ENCODE assay signal across 19 mouse cellular contexts in the genomic region with DNA sequence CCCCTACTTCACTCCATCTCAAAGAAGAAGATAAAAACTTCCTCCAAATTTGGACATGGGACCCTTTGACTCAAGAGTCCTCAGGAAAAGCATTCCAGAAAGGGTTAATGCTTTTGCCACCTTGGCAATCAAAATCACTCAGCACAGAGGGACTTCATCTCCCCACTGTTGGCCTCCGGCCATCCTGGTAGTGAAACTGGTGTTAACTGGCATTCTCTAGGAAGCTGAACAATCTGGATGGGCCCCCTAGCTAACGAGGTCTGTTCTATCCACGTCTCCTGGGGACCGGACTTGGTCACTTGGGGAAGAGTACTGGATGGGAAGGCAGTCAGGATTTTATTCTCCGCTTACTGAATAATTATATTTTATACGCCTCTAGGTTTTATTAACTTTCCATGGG. TPM values are rescaled to one million over a fixed set of nuclear protein-coding genes. Genes with fewer than 3 reads are reported as not detected.
DNase-seq lines count a peak whose midpoint lies in the region; ATAC-seq lines count a peak whose summit lies in the region.
"Had no signal": no experiment of that assay in that cellular context is flagged by ENCODE, and none has a peak within 500 bp of the region (broad histone marks: within the 10 kb centered on the region; RNA-seq: fewer than 3 reads in every experiment).

No protein-coding gene starts in this region.

- no peaks in the 10 kb centered on the region for H3K9me3 ChIP-seq in heart, embryonic 13.5 days
- H3K9me3 ChIP-seq in kidney, embryonic 15.5 days (replicated peaks): no peaks in the 10 kb centered on the region
- H3K9me3 ChIP-seq: embryonic facial prominence, embryonic 10.5 days; neural tube, embryonic 15.5 days had no signal

- DNase-seq in cerebellum, postnatal 14 days: peak; percentile 36 to 42
- DNase-seq in cerebellum, adult 11 months: no peak
- no peak for DNase-seq in heart, adult 11 months
- no peak for DNase-seq in kidney, postnatal 14 days
- peak; percentile 35 for DNase-seq in retina, postnatal 1 day
- DNase-seq in retina, embryonic 14.5 days (ENCODE audit: low spot score): no peak
- DNase-seq: adrenal gland, postnatal 10 days; cerebellum, adult 8-10 months; lung, postnatal 4 days; right cerebral cortex, postnatal 14 days; thymus, adult 2 months; thymus, postnatal 4 days had no signal

- no peak overlapping the region for H3K9ac ChIP-seq in heart, embryonic 13.5 days
- H3K9ac ChIP-seq in kidney, embryonic 15.5 days: no peak overlapping the region
- H3K9ac ChIP-seq: neural tube, embryonic 15.5 days had no signal

- peak overlapping the region; percentile 20 for H3K4me2 ChIP-seq in heart, embryonic 13.5 days
- no peak overlapping the region for H3K4me2 ChIP-seq in kidney, embryonic 15.5 days
- H3K4me2 ChIP-seq: neural tube, embryonic 15.5 days had no signal

- H3K27ac ChIP-seq in heart, embryonic 13.5 days (replicated peaks): peak overlapping the region; percentile 17
- 0 out of 2 replicates have a peak overlapping the region, but pooled peaks have one; percentile 30 for H3K27ac ChIP-seq in kidney, embryonic 15.5 days
- H3K27ac ChIP-seq: embryonic facial prominence, embryonic 10.5 days; neural tube, embryonic 15.5 days; stomach, postnatal 0 days had no signal

- peaks cover 46% of the 10 kb centered on the region for H3K4me1 ChIP-seq in heart, embryonic 13.5 days
- peaks cover 17% of the 10 kb centered on the region for H3K4me1 ChIP-seq in kidney, embryonic 15.5 days

- WGBS in heart, embryonic 13.5 days: 49% methylated on average over 6 of the region's 6 CpGs
- 63% methylated on average over 6 of the region's 6 CpGs for WGBS in kidney, embryonic 15.5 days

- no peak for ATAC-seq in heart, embryonic 13.5 days (ENCODE audit: extremely low read depth, insufficient number of reproducible peaks, low FRiP score, low TSS enrichment)
- ATAC-seq in kidney, embryonic 15.5 days (replicated peaks; ENCODE audit: low FRiP score): no peak
- ATAC-seq: hindbrain, embryonic 16.5 days; intestine, embryonic 16.5 days had no signal

- H3K36me3 ChIP-seq in heart, embryonic 13.5 days: peaks cover 41% of the 10 kb centered on the region
- peaks cover 30% of the 10 kb centered on the region for H3K36me3 ChIP-seq in kidney, embryonic 15.5 days

- no peak overlapping the region for H3K4me3 ChIP-seq in heart, embryonic 13.5 days
- H3K4me3 ChIP-seq in kidney, embryonic 15.5 days (replicated peaks): no peak overlapping the region
- H3K4me3 ChIP-seq: embryonic facial prominence, embryonic 10.5 days; neural tube, embryonic 15.5 days had no signal

- no peaks in the 10 kb centered on the region for H3K27me3 ChIP-seq in heart, embryonic 13.5 days (replicated peaks)
- H3K27me3 ChIP-seq in kidney, embryonic 15.5 days: no peaks in the 10 kb centered on the region
- H3K27me3 ChIP-seq: neural tube, embryonic 15.5 days had no signal

RNA-seq across cellular contexts. Expression of a gene that starts 57.2 kb away (rescaled TPM):
- 9.5 and 10.6 TPM in 2 replicates for polyA plus RNA-seq in heart, embryonic 13.5 days (2015; fragmentation: Nextera tagmentation; extraction: Ambion mirVana)
- 11.8 and 13.5 TPM in 2 replicates for polyA plus RNA-seq in kidney, embryonic 15.5 days (2015; fragmentation: Nextera tagmentation; extraction: Ambion mirVana)

Comparison
In these comparisons a context has a peak if more than half of its experiments do, and no peak if none do; other contexts are left out.
1. DNase-seq: peak in cerebellum, postnatal 14 days (2 of 2) and retina, postnatal 1 day (single experiment); none in cerebellum, adult 11 months (single experiment), heart, adult 11 months (single experiment), kidney, postnatal 14 days (single experiment) and retina, embryonic 14.5 days (single experiment).